Mouse (Mus musculus): ENCODE data around the gene Nat8f1. TPM values are rescaled to one million over a fixed set of nuclear protein-coding genes. Genes with fewer than 3 reads are reported as not detected.
"Not testable (repeated sequence)": the region's sequence is repeated elsewhere in the genome, so short reads cannot be mapped to it uniquely, and the experiment has no call there.

Nat8f1 gene
- polyA plus RNA-seq, 1 experiment from 2014 or later, result 165 TPM

DNA sequence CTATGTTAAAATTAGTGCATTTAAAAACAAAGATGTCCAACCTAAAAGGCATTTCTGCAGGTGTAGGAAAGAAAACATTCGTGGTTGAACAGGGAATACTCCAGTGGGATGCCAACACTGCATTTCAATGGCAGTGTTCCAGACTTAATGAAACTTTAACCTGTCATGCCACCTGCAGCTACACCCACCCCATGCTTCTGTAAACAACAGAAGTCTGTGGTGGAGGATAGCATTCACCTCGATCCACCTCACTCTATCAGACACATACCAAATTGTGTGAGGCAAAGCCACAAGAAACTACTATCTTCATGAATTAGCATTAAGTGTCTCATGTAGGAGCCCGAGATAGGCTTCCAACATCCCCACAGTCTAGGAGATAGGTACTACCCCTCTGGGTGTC, 7.1 kb downstream of the Nat8f1 start:
- no peak for TF ChIP-seq CTCF (IDR thresholded peaks at IDR 0.05; ENCODE audit: low read depth)
- H3K27ac ChIP-seq, result no peak overlapping the region
- no peak overlapping the region for H3K4me2 ChIP-seq (ENCODE audit: low read length)
- H3K9me3 ChIP-seq (replicated peaks; ENCODE audit: low read length), result no peaks in the 10 kb centered on the region
- no peak overlapping the region for H3K4me3 ChIP-seq (replicated peaks; ENCODE audit: low read depth, low read length)
- 58% methylated on average over 3 of the region's 3 CpGs for WGBS
- no peaks in the 10 kb centered on the region for H3K27me3 ChIP-seq (ENCODE audit: insufficient read depth, low read length)
- no peaks in the 10 kb centered on the region for H3K36me3 ChIP-seq (ENCODE audit: insufficient read depth, low read length)
- H3K4me1 ChIP-seq (replicated peaks; ENCODE audit: insufficient read depth, low read length), result no peaks in the 10 kb centered on the region
- ATAC-seq (replicated peaks; ENCODE audit: low FRiP score, low read depth), result no peak
- H3K9ac ChIP-seq (ENCODE audit: low read depth, low read length), result no peak overlapping the region
- no peak for DNase-seq (ENCODE audit: low spot score)

DNA sequence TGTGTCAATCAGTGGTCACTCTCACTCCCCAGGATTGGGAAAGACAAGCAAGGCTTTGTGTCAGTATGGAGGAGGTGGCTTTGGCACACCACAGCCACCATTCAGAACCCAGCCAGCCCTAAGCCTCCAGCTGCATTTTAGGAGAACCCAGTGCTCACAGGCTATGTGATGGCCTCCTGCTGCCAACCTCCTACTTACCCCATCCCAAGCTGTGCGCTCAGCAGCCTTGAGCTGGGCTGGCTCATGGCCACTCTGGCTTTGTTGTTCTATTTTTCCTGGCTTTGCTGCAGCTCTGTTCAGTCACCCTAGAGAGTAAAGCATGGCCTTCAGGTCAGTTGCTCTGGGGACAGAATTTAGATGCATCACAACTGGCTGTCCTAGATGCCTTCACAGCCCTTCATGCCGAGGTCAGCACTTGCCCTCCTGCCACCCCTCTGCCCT, 8.6 kb downstream of the Nat8f1 start:
- H3K36me3 ChIP-seq (ENCODE audit: insufficient read depth, low read length); H3K9ac ChIP-seq (ENCODE audit: low read depth, low read length); DNase-seq (ENCODE audit: low spot score); H3K27ac ChIP-seq; H3K4me1 ChIP-seq (replicated peaks; ENCODE audit: insufficient read depth, low read length); H3K9me3 ChIP-seq (replicated peaks; ENCODE audit: low read length); H3K4me3 ChIP-seq (replicated peaks; ENCODE audit: low read depth, low read length); H3K4me2 ChIP-seq (ENCODE audit: low read length); ATAC-seq (replicated peaks; ENCODE audit: low FRiP score, low read depth); H3K27me3 ChIP-seq (ENCODE audit: insufficient read depth, low read length): not testable (repeated sequence)
- 71% methylated on average over 2 of the region's 2 CpGs for WGBS

- TF ChIP-seq CTCF (IDR thresholded peaks at IDR 0.05; ENCODE audit: low read depth), result peak; percentile 84
- H3K36me3 ChIP-seq (ENCODE audit: insufficient read depth, low read length); H3K27me3 ChIP-seq (ENCODE audit: insufficient read depth, low read length); H3K9me3 ChIP-seq (replicated peaks; ENCODE audit: low read length); H3K4me1 ChIP-seq (replicated peaks; ENCODE audit: insufficient read depth, low read length); H3K27ac ChIP-seq; H3K9ac ChIP-seq (ENCODE audit: low read depth, low read length): not testable (repeated sequence)
- WGBS, result 18% methylated on average over 20 of the region's 20 CpGs
- H3K4me2 ChIP-seq (ENCODE audit: low read length), result peak within 1 kb of the TSS; percentile 25; the same call in 1 of the 2 replicates
- peak; percentile 43 for DNase-seq (ENCODE audit: low spot score)
- peak within 1 kb of the TSS; percentile 26; the same call in 1 of the 2 replicates for H3K4me3 ChIP-seq (replicated peaks; ENCODE audit: low read depth, low read length)
- ATAC-seq (replicated peaks; ENCODE audit: low FRiP score, low read depth), result peak; percentile 56
These were observed 10.8 kb downstream of the Nat8f1 start, which contains the start of gene Nat8f4 for GRCm38 (mm10) chr6:85904642-85905061. TSS of gene Nat8f4 (minus strand) at chr6:85904884.

- H3K4me2 ChIP-seq (ENCODE audit: low read length), result no peak overlapping the region
- H3K4me1 ChIP-seq (replicated peaks; ENCODE audit: insufficient read depth, low read length), result no peaks in the 10 kb centered on the region
- no peak overlapping the region for H3K27ac ChIP-seq
- H3K36me3 ChIP-seq (ENCODE audit: insufficient read depth, low read length), result no peaks in the 10 kb centered on the region
- no peaks in the 10 kb centered on the region for H3K27me3 ChIP-seq (ENCODE audit: insufficient read depth, low read length)
- TF ChIP-seq CTCF (IDR thresholded peaks at IDR 0.05; ENCODE audit: low read depth), result no peak
- no peak overlapping the region for H3K9ac ChIP-seq (ENCODE audit: low read depth, low read length)
- no peaks in the 10 kb centered on the region for H3K9me3 ChIP-seq (replicated peaks; ENCODE audit: low read length)
- ATAC-seq (replicated peaks; ENCODE audit: low FRiP score, low read depth) (no peak), DNase-seq (ENCODE audit: low spot score) (no peak)
- WGBS, result 88% methylated on average over 2 of the region's 2 CpGs
- no peak overlapping the region for H3K4me3 ChIP-seq (replicated peaks; ENCODE audit: low read depth, low read length)
These were observed 13.2 kb downstream of the Nat8f1 start for GRCm38 (mm10) chr6:85902303-85902702.

DNA sequence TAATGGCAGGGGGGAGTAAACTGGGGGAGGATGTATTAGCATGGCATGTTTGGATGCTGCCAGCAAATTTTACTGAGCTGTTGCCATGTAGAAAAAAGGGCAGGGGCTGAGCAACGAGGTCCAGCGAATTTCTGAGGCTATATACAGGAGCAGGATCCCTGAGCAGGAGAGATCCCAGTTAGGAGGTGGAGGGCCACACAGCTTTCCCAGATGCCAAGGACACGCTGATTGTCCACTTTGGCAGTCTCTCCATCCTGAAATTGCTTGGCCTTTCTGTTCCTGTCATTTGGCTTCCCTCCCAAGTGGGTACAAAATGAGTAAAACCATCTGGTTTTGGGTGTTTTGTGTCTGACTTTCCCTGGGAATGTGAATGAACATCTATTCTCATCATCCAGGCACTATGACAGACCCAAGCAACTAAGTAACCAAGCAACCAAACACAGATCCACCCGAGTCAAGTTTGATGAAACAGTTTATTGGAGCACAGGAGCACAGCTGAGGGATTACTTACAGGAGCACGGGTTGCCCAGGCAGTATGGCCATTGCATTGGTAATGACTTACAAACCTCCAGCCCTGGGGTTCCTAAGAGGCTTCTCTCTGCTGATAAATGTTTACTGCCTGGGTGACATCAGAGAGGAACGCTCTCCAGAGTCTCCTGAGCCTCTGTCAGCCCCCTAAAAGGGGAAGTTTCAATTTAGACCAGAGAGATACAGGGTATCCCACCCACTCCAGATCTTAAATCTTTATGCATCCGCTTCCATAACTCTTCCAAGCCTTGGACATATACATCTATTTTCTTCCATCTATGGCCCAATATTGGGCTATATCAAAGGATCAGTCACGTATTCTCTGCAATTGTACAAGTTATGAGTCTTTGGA, 16.7 kb downstream of the Nat8f1 start:
- not testable (repeated sequence) for H3K36me3 ChIP-seq (ENCODE audit: insufficient read depth, low read length); H3K9me3 ChIP-seq (replicated peaks; ENCODE audit: low read length); H3K4me3 ChIP-seq (replicated peaks; ENCODE audit: low read depth, low read length); H3K9ac ChIP-seq (ENCODE audit: low read depth, low read length); H3K27me3 ChIP-seq (ENCODE audit: insufficient read depth, low read length); H3K27ac ChIP-seq; DNase-seq (ENCODE audit: low spot score); H3K4me1 ChIP-seq (replicated peaks; ENCODE audit: insufficient read depth, low read length); ATAC-seq (replicated peaks; ENCODE audit: low FRiP score, low read depth); H3K4me2 ChIP-seq (ENCODE audit: low read length)
- WGBS, result 74% methylated on average over 7 of the region's 8 CpGs

- TF ChIP-seq CTCF (IDR thresholded peaks at IDR 0.05; ENCODE audit: low read depth), result peak; percentile 69
- not testable (repeated sequence) for H3K4me3 ChIP-seq (replicated peaks; ENCODE audit: low read depth, low read length); H3K9me3 ChIP-seq (replicated peaks; ENCODE audit: low read length); H3K9ac ChIP-seq (ENCODE audit: low read depth, low read length); H3K27ac ChIP-seq; H3K4me1 ChIP-seq (replicated peaks; ENCODE audit: insufficient read depth, low read length); DNase-seq (ENCODE audit: low spot score); H3K36me3 ChIP-seq (ENCODE audit: insufficient read depth, low read length); H3K27me3 ChIP-seq (ENCODE audit: insufficient read depth, low read length); ATAC-seq (replicated peaks; ENCODE audit: low FRiP score, low read depth); H3K4me2 ChIP-seq (ENCODE audit: low read length)
- 68% methylated on average over 25 of the region's 25 CpGs for WGBS
These were observed 20.3 kb downstream of the Nat8f1 start for GRCm38 (mm10) chr6:85895061-85895648.

All from kidney, postnatal 0 days (tissue).